Mouse (Mus musculus): Measurements from ENCODE around the gene Bivm. TPM values are rescaled to one million over a fixed set of nuclear protein-coding genes. Genes with fewer than 3 reads are reported as not detected.
A peak's percentile ranks its signal among the peaks of the same experiment; 100 is the strongest.

Gene Bivm
- polyA plus RNA-seq, 1 experiment: 3.4 TPM

GRCm38 (mm10) chr1:44173903-44174302 lies 55.1 kb downstream of the Bivm start:
- no peaks in the 10 kb centered on the region for H3K4me1 ChIP-seq (ENCODE audit: control insufficient read depth, insufficient read depth, insufficient read length, low read length)
- H3K36me3 ChIP-seq (ENCODE audit: control insufficient read depth, insufficient read depth, low read length): peaks cover 39% of the 10 kb centered on the region
- H3K27me3 ChIP-seq (ENCODE audit: control insufficient read depth, insufficient read depth, low read length): no peaks in the 10 kb centered on the region
- no peak overlapping the region for H3K27ac ChIP-seq (ENCODE audit: insufficient read depth, low read depth, low read length)
- TF ChIP-seq POLR2A (IDR thresholded peaks at IDR 0.05; ENCODE audit: low read depth, low read length): no peak
- TF ChIP-seq CTCF (IDR thresholded peaks at IDR 0.05; ENCODE audit: extremely low read depth, insufficient read length, insufficient replicate concordance, low read depth, low read length): peak; percentile 21; the same call in 1 of the 2 replicates
- no peak overlapping the region for H3K4me3 ChIP-seq (ENCODE audit: low read depth, low read length)
- WGBS: 80% methylated on average over 8 of the region's 8 CpGs

- WGBS: 95% methylated on average over 5 of the region's 5 CpGs
- Histone ChIP-seq H3K27me3 (ENCODE audit: control insufficient read depth, insufficient read depth, low read length) (no peaks in the 10 kb centered on the region), H3K4me3 (ENCODE audit: low read depth, low read length) (no peak overlapping the region), H3K4me1 (ENCODE audit: control insufficient read depth, insufficient read depth, insufficient read length, low read length) (no peaks in the 10 kb centered on the region), H3K27ac (ENCODE audit: insufficient read depth, low read depth, low read length) (no peak overlapping the region), H3K36me3 (ENCODE audit: control insufficient read depth, insufficient read depth, low read length) (peaks cover 44% of the 10 kb centered on the region)
- TF ChIP-seq POLR2A (IDR thresholded peaks at IDR 0.05; ENCODE audit: low read depth, low read length) (no peak), CTCF (IDR thresholded peaks at IDR 0.05; ENCODE audit: extremely low read depth, insufficient read length, insufficient replicate concordance, low read depth, low read length) (no peak)
Observed at GRCm38 (mm10) chr1:44178086-44178485, 59.3 kb downstream of the Bivm start.

DNA sequence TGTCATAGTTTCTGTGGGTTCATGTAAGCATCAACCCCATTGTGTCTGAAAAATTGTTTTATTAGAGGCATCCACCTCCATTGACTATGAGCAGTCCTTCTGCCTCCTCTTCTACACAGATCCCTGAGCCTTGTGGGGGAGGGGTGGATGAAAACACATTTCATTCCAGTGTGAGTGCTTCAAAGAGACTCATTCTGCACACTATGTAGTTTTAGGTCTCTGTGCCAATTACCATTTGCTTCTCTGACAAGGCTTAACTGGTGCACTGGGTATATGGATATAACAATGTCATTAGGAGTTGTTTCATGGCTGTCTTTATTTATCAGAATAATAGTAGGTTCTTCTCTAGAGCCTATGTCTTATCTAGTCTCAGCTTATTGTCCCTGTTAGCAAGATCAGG lies 67.6 kb downstream of the Bivm start:
- Histone ChIP-seq H3K4me3 (ENCODE audit: low read depth, low read length) (no peak overlapping the region), H3K4me1 (ENCODE audit: control insufficient read depth, insufficient read depth, insufficient read length, low read length) (no peaks in the 10 kb centered on the region), H3K27ac (ENCODE audit: insufficient read depth, low read depth, low read length) (no peak overlapping the region), H3K36me3 (ENCODE audit: control insufficient read depth, insufficient read depth, low read length) (peaks cover 4% of the 10 kb centered on the region; the same call in 1 of the 2 replicates), H3K27me3 (ENCODE audit: control insufficient read depth, insufficient read depth, low read length) (no peaks in the 10 kb centered on the region)
- TF ChIP-seq CTCF (IDR thresholded peaks at IDR 0.05; ENCODE audit: extremely low read depth, insufficient read length, insufficient replicate concordance, low read depth, low read length): no peak
- no peak for TF ChIP-seq POLR2A (IDR thresholded peaks at IDR 0.05; ENCODE audit: low read depth, low read length)

Other genes with a start within 250 kb of the Bivm start
- 1.5 and 2.2 TPM in 2 replicates for gene Tpp2, start 185.3 kb upstream of the Bivm start, polyA plus RNA-seq (2012; rRNA removed)
- not detected in 2 replicates for gene Mettl21c, start 98.9 kb upstream of the Bivm start, polyA plus RNA-seq (2012; rRNA removed)
- not detected in 2 replicates for gene Gm8251, start 57.0 kb upstream of the Bivm start, polyA plus RNA-seq (2012; rRNA removed)
- 0.83 and 1.6 TPM in 2 replicates for gene Tex30, start 16.5 kb upstream of the Bivm start, polyA plus RNA-seq (2012; rRNA removed)
- 2.2 and 5.0 TPM in 2 replicates for gene Kdelc1, start 149 bp upstream of the Bivm start, polyA plus RNA-seq (2012; rRNA removed)
- gene Ercc5, start 28.8 kb downstream of the Bivm start, polyA plus RNA-seq (2012; rRNA removed): 0.89 and 1.7 TPM in 2 replicates
- not detected in 2 replicates for gene Mettl21e, start 100.0 kb downstream of the Bivm start, polyA plus RNA-seq (2012; rRNA removed)

Measured in small intestine, adult 2 months (tissue).